Mouse (Mus musculus) heart, embryonic 13.5 days (tissue): ENCODE data around the gene Aspdh. TPM values are rescaled to one million over a fixed set of nuclear protein-coding genes. Genes with fewer than 3 reads are reported as not detected.
A peak's percentile ranks its signal among the peaks of the same experiment; 100 is the strongest.

Experiments used
- ATAC-seq: fragments of 200-750 bp; cut with Nextera tagmentation; 2 replicates; pipeline ENCODE4 v1.8.0; 2017; ENCODE audit warnings: moderate TSS enrichment; ENCODE audit not compliant: insufficient number of reproducible peaks, low FRiP score, low TSS enrichment; ENCODE audit errors: extremely low read depth
- H3K27ac ChIP-seq: fragments of 300-500 bp; sonication (generic); replicated peaks from 2 replicates; pipeline ENCODE4 v1.5.1; 2015; ENCODE audit warnings: moderate library complexity, mild to moderate bottlenecking, inconsistent platforms
- H3K27me3 ChIP-seq: fragments of 300-500 bp; sonication (generic); replicated peaks from 2 replicates; pipeline ENCODE4 v1.6.1; 2015; ENCODE audit warnings: mild to moderate bottlenecking, inconsistent platforms
- H3K36me3 ChIP-seq: fragments of 300-500 bp; sonication (generic); 2 replicates; pipeline ENCODE4 v1.6.1; 2015; ENCODE audit warnings: mild to moderate bottlenecking, inconsistent platforms
- H3K4me1 ChIP-seq: fragments of 300-500 bp; sonication (generic); 2 replicates; pipeline ENCODE4 v1.6.1; 2015; ENCODE audit warnings: inconsistent platforms
- H3K4me2 ChIP-seq: fragments of 300-500 bp; sonication (generic); 2 replicates; pipeline ENCODE4 v1.6.1; 2015; ENCODE audit warnings: inconsistent platforms, mild to moderate bottlenecking, moderate library complexity
- H3K4me3 ChIP-seq: fragments of 300-500 bp; sonication (generic); 2 replicates; pipeline ENCODE4 v1.5.1; 2015; ENCODE audit warnings: moderate library complexity, mild to moderate bottlenecking, inconsistent platforms
- H3K9ac ChIP-seq: fragments of 300-500 bp; sonication (generic); 2 replicates; pipeline ENCODE4 v1.6.1; 2015; ENCODE audit warnings: inconsistent platforms, mild to moderate bottlenecking, moderate library complexity
- H3K9me3 ChIP-seq: fragments of 300-500 bp; sonication (generic); 2 replicates; pipeline ENCODE4 v1.6.1; 2016; ENCODE audit warnings: inconsistent platforms
- WGBS: fragments of 180-500 bp; shearing (Covaris S2); methylation state at CpG from one replicate; pipeline ENCODE4 v1.1.7; 2015; ENCODE audit warnings: mixed read lengths; 5-methylcytosine and 5-hydroxymethylcytosine counted together
- polyA plus RNA-seq: library from polyadenylated mRNA; unstranded; fragments of >200 nt; fragmentation: Nextera tagmentation; extraction: Ambion mirVana; gene quantifications from 2 replicates; pipeline ENCODE4 v1.2.1, GENCODE M21; 2015

The Aspdh gene
- polyA plus RNA-seq, 1 experiment from 2014 or later = 0.70 TPM

DNA sequence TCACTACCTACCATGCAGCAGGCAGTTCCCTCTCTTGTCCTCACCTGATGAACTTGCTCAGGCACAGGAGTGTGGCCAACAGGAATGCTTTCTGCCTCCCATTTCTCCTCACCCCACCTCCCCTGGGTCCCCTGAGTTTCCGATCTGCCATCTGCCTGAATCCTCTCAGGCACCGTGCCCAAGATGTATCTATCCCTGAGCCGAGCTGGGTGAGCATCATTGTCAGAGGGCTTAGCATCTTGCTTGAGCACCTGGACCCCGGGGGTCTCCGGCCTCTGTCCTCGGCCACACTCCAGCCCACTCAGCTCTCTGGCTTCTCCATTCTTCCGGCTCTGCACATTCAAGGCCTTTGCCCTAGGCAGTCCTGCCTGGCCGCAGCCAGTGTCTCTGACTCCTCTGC is 27.3 kb upstream of the Aspdh start:
- Histone ChIP-seq H3K9ac (no peak overlapping the region), H3K27ac (no peak overlapping the region), H3K4me2 (no peak overlapping the region), H3K4me1 (peaks cover 11% of the 10 kb centered on the region), H3K9me3 (no peaks in the 10 kb centered on the region), H3K27me3 (peaks cover 88% of the 10 kb centered on the region), H3K36me3 (no peaks in the 10 kb centered on the region), H3K4me3 (no peak overlapping the region)
- no peak for ATAC-seq
- WGBS = 68% methylated on average over 8 of the region's 8 CpGs

GRCm38 (mm10) chr7:44439696-44440095 is 25.5 kb upstream of the Aspdh start:
- no peak overlapping the region for H3K9ac ChIP-seq
- no peak overlapping the region for H3K4me2 ChIP-seq
- 71% methylated on average over 2 of the region's 2 CpGs for WGBS
- H3K9me3 ChIP-seq = no peaks in the 10 kb centered on the region
- H3K27me3 ChIP-seq = peaks cover 88% of the 10 kb centered on the region
- no peak overlapping the region for H3K4me3 ChIP-seq
- H3K27ac ChIP-seq = no peak overlapping the region
- no peak for ATAC-seq
- no peaks in the 10 kb centered on the region for H3K36me3 ChIP-seq
- H3K4me1 ChIP-seq = peaks cover 27% of the 10 kb centered on the region

- WGBS = 82% methylated on average over 1 of the region's 1 CpGs
These were observed 24.7 kb upstream of the Aspdh start for GRCm38 (mm10) chr7:44440479-44440878.

DNA sequence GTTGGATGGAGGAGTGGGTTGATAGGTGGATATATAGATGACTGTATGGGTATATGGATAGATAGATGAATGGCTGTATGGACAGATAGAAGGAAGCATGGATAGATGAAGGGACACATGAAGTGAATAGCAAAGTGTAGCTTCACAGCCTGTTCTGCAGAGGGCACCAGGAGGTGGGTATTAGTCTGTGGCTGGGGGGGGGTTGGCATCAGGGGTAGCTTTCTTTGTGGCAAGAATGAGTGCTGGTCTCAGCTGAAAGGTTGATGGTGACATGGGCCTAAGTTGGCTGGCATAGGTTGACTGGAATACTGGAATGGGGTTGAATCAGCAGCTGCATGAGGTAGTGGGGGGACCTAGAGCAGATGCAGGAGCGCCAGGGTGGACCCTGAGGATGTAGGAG is 24.0 kb upstream of the Aspdh start:
- no peak overlapping the region for H3K27ac ChIP-seq
- WGBS = 15% methylated on average over 1 of the region's 1 CpGs
- no peak for ATAC-seq
- H3K9ac ChIP-seq = no peak overlapping the region; the same call in 1 of the 2 replicates
- H3K4me2 ChIP-seq = peak overlapping the region; percentile 79
- peaks cover 88% of the 10 kb centered on the region for H3K27me3 ChIP-seq
- peaks cover 4% of the 10 kb centered on the region; the same call in 1 of the 2 replicates for H3K36me3 ChIP-seq
- peak overlapping the region; percentile 61; the same call in 1 of the 2 replicates for H3K4me3 ChIP-seq
- peaks cover 42% of the 10 kb centered on the region for H3K4me1 ChIP-seq
- no peaks in the 10 kb centered on the region for H3K9me3 ChIP-seq

More at GRCm38 (mm10) chr7:44440479-44440878, 24.7 kb upstream of the Aspdh start:
- ATAC-seq = no peak
- Histone ChIP-seq H3K4me2 (no peak overlapping the region), H3K9me3 (no peaks in the 10 kb centered on the region), H3K27ac (no peak overlapping the region), H3K4me1 (peaks cover 35% of the 10 kb centered on the region), H3K9ac (no peak overlapping the region), H3K36me3 (peaks cover 4% of the 10 kb centered on the region; the same call in 1 of the 2 replicates), H3K27me3 (peaks cover 88% of the 10 kb centered on the region), H3K4me3 (no peak overlapping the region)

DNA sequence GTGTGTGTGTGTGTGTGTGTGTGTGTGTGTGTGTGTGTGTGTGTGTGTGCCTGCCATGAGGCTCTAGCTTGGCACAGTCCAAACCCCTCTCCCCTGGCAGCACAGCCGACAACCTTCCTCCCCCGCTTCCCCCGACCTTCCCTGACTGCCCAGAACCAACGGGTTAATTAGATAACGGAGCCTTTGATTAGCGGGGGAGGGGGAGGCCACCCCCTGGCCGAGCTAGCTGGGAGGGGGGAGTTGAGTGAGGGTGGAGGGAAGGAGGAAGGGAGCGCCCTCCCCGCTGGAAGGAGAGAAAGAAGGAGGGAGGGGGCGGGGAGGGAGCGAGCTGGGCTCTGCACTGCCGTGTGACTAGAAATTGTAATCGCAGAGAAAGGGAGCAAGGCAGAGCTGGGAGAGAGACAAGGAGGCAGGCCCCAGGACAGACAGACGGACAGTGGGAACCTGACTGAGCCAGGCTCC is 23.5 kb upstream of the Aspdh start:
- no peaks in the 10 kb centered on the region for H3K9me3 ChIP-seq
- H3K4me3 ChIP-seq = peak overlapping the region; percentile 61
- no peak for ATAC-seq
- WGBS = 4% methylated on average over 13 of the region's 14 CpGs
- peak overlapping the region; percentile 79 for H3K4me2 ChIP-seq
- H3K36me3 ChIP-seq = peaks cover 4% of the 10 kb centered on the region; the same call in 1 of the 2 replicates
- H3K9ac ChIP-seq = peak overlapping the region; percentile 92
- peaks cover 93% of the 10 kb centered on the region for H3K27me3 ChIP-seq
- peaks cover 47% of the 10 kb centered on the region for H3K4me1 ChIP-seq
- H3K27ac ChIP-seq = peak overlapping the region; percentile 80

- H3K9me3 ChIP-seq = no peaks in the 10 kb centered on the region
- peak overlapping the region; percentile 80 for H3K27ac ChIP-seq
- H3K27me3 ChIP-seq = peaks cover 92% of the 10 kb centered on the region
- H3K4me3 ChIP-seq = peak overlapping the region; percentile 61
- peak overlapping the region; percentile 79 for H3K4me2 ChIP-seq
- 2% methylated on average over 13 of the region's 14 CpGs for WGBS
- ATAC-seq = no peak
- H3K9ac ChIP-seq = peak overlapping the region; percentile 92
- peaks cover 47% of the 10 kb centered on the region for H3K4me1 ChIP-seq
- peaks cover 4% of the 10 kb centered on the region; the same call in 1 of the 2 replicates for H3K36me3 ChIP-seq
These were observed 22.8 kb upstream of the Aspdh start for GRCm38 (mm10) chr7:44442407-44442821.

- peak overlapping the region; percentile 79 for H3K4me2 ChIP-seq
- peaks cover 47% of the 10 kb centered on the region for H3K4me1 ChIP-seq
- H3K9me3 ChIP-seq = no peaks in the 10 kb centered on the region
- peaks cover 4% of the 10 kb centered on the region; the same call in 1 of the 2 replicates for H3K36me3 ChIP-seq
- H3K4me3 ChIP-seq = peak overlapping the region; percentile 61
- H3K9ac ChIP-seq = peak overlapping the region; percentile 92
- H3K27ac ChIP-seq = peak overlapping the region; percentile 80
- H3K27me3 ChIP-seq = peaks cover 81% of the 10 kb centered on the region
- WGBS = 10% methylated on average over 20 of the region's 20 CpGs
- no peak; the same call in 1 of the 2 replicates for ATAC-seq
These were observed 21.7 kb upstream of the Aspdh start for GRCm38 (mm10) chr7:44443268-44444173.

DNA sequence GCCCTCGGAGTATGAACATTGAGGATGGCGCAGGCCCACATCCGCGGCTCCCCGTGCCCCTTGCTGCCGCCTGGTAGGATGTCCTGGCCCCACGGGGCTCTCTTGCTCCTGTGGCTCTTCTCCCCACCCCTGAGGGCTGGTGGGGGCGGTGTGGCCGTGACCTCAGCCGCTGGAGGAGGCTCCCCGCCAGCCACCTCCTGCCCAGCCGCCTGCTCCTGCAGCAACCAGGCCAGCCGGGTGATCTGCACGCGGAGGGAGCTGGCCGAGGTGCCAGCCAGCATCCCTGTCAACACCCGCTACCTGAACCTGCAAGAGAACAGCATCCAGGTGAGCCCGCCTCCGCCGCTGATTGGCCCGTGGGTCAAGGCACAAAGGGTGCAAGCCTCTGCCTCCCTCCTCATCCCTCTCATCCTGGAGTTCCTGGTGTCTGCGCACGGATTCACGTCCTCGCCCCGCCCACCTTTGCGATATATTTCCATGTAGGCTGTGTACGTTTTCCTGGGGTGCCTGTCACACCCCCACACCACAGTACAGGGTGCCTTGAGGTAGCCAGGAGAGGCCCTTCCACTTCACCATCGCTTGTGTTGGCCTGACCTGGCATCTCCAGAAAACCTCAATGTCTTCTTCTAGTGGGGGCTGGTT is 20.2 kb upstream of the Aspdh start:
- ATAC-seq = no peak
- H3K27ac ChIP-seq = no peak overlapping the region
- H3K9me3 ChIP-seq = no peaks in the 10 kb centered on the region
- 0 out of 2 replicates have a peak overlapping the region, but pooled peaks have one; percentile 9 for H3K4me3 ChIP-seq
- peaks cover 71% of the 10 kb centered on the region for H3K27me3 ChIP-seq
- H3K36me3 ChIP-seq = peaks cover 4% of the 10 kb centered on the region; the same call in 1 of the 2 replicates
- peak overlapping the region; percentile 8 for H3K9ac ChIP-seq
- peaks cover 47% of the 10 kb centered on the region for H3K4me1 ChIP-seq
- peak overlapping the region; percentile 79 for H3K4me2 ChIP-seq
- 17% methylated on average over 29 of the region's 29 CpGs for WGBS

GRCm38 (mm10) chr7:44445528-44445923 is 19.7 kb upstream of the Aspdh start:
- peaks cover 4% of the 10 kb centered on the region; the same call in 1 of the 2 replicates for H3K36me3 ChIP-seq
- WGBS = 27% methylated on average over 7 of the region's 7 CpGs
- peak overlapping the region; percentile 8; the same call in 1 of the 2 replicates for H3K9ac ChIP-seq
- no peak overlapping the region for H3K27ac ChIP-seq
- peaks cover 65% of the 10 kb centered on the region for H3K27me3 ChIP-seq
- no peak for ATAC-seq
- peak overlapping the region; percentile 79 for H3K4me2 ChIP-seq
- no peak overlapping the region for H3K4me3 ChIP-seq
- H3K4me1 ChIP-seq = peaks cover 47% of the 10 kb centered on the region
- H3K9me3 ChIP-seq = no peaks in the 10 kb centered on the region

DNA sequence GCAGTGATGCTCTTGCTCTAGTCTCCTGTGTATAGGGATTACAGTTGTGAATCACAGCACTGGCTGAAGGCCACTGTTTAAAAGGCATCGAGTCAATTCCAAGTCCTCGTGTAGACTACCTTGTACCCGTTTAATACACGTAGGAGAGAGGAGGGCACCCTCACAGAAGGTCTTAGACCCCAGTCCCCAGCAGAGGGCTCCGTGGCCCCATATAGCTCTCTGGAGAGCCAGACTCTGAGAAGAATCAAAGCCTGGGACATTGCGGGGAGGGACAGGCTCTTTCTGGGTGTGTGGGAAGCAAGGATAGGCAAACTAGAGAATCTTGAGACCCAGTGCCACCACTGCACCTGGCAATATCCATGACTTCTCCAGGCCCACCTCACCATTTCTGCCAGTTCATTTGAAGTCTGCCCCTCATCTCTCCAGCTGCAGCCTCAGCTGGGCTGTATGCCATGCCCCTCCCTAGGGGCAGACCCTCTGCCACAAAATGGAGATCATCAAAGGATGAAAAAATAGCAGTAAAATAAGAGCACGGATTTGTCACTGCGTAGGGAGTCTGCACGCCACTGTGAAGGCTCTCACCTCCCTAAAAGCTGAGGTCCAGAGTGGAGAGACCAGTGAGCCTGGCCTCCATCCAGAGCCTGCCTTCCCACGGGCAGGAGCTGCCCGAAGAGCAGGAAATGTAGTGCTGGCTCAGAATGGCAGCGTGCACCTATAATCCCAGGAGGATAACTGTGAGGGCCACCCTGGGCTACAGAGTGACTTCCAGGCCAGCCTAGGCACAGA is 18.9 kb upstream of the Aspdh start:
- ATAC-seq = no peak
- H3K27ac ChIP-seq = 0 out of 2 replicates have a peak overlapping the region, but pooled peaks have one; percentile 8
- 40% methylated on average over 12 of the region's 12 CpGs for WGBS
- H3K27me3 ChIP-seq = peaks cover 58% of the 10 kb centered on the region
- H3K4me2 ChIP-seq = 0 out of 2 replicates have a peak overlapping the region, but pooled peaks have one; percentile 79
- H3K9me3 ChIP-seq = no peaks in the 10 kb centered on the region
- H3K9ac ChIP-seq = peak overlapping the region; percentile 28; the same call in 1 of the 2 replicates
- H3K4me1 ChIP-seq = peaks cover 47% of the 10 kb centered on the region
- no peak overlapping the region for H3K4me3 ChIP-seq
- H3K36me3 ChIP-seq = peaks cover 4% of the 10 kb centered on the region; the same call in 1 of the 2 replicates
